10 mouse cellular contexts compared by ENCODE assay signal in genomic region chr14:31268301-31269001, GRCm38 (mm10). TPM values are rescaled to one million over a fixed set of nuclear protein-coding genes. Genes with fewer than 3 reads are reported as not detected.
DNase-seq lines count a peak whose midpoint lies in the region; ATAC-seq lines count a peak whose summit lies in the region.
"Had no signal": no experiment of that assay in that cellular context is flagged by ENCODE, and none has a peak within 500 bp of the region (broad histone marks: within the 10 kb centered on the region; RNA-seq: fewer than 3 reads in every experiment).

No protein-coding gene starts in this region.

- ATAC-seq in hindbrain, embryonic 16.5 days = peak; percentile 84
- no peak for ATAC-seq in limb, embryonic 15.5 days (ENCODE audit: insufficient number of reproducible peaks, low FRiP score, low TSS enrichment, low read depth)

- peak overlapping the region; percentile 59 for H3K4me2 ChIP-seq in hindbrain, embryonic 16.5 days (ENCODE audit: low read length)
- H3K4me2 ChIP-seq in limb, embryonic 15.5 days = peak overlapping the region; percentile 63

- H3K36me3 ChIP-seq in hindbrain, embryonic 16.5 days (ENCODE audit: control insufficient read depth, insufficient read depth, low read length) = no peaks in the 10 kb centered on the region
- no peaks in the 10 kb centered on the region for H3K36me3 ChIP-seq in limb, embryonic 15.5 days
- H3K36me3 ChIP-seq: G1E had no signal

- 26% methylated on average over 9 of the region's 9 CpGs for WGBS in hindbrain, embryonic 16.5 days
- 72% methylated on average over 9 of the region's 9 CpGs for WGBS in limb, embryonic 15.5 days

- peak overlapping the region; percentile 53; the same call in 1 of the 2 replicates for H3K9ac ChIP-seq in hindbrain, embryonic 16.5 days (ENCODE audit: low read depth, low read length)
- H3K9ac ChIP-seq in limb, embryonic 15.5 days = peak overlapping the region; percentile 40; the same call in 1 of the 2 replicates

- peak overlapping the region; percentile 68 for H3K27ac ChIP-seq in hindbrain, embryonic 16.5 days (ENCODE audit: low read depth, low read length)
- H3K27ac ChIP-seq in limb, embryonic 15.5 days = no peak overlapping the region

- H3K4me1 ChIP-seq in hindbrain, embryonic 16.5 days (ENCODE audit: control insufficient read depth, insufficient read depth, low read depth, low read length) = peaks cover 24% of the 10 kb centered on the region
- peaks cover 19% of the 10 kb centered on the region for H3K4me1 ChIP-seq in limb, embryonic 15.5 days

- no peaks in the 10 kb centered on the region for H3K9me3 ChIP-seq in hindbrain, embryonic 16.5 days (ENCODE audit: control insufficient read depth, low read length)
- H3K9me3 ChIP-seq in limb, embryonic 15.5 days = no peaks in the 10 kb centered on the region
- H3K9me3 ChIP-seq: G1E; megakaryocyte, embryonic 14.5 days had no signal

- H3K4me3 ChIP-seq in hindbrain, embryonic 16.5 days (ENCODE audit: low read length) = no peak overlapping the region
- peak overlapping the region; percentile 38; the same call in 1 of the 2 replicates for H3K4me3 ChIP-seq in limb, embryonic 15.5 days
- H3K4me3 ChIP-seq: megakaryocyte, embryonic 14.5 days had no signal

- H3K27me3 ChIP-seq in hindbrain, embryonic 16.5 days (replicated peaks; ENCODE audit: control insufficient read depth, insufficient read depth, low read length) = no peaks in the 10 kb centered on the region
- no peaks in the 10 kb centered on the region for H3K27me3 ChIP-seq in limb, embryonic 15.5 days

- peak; percentile 66 to 78 for DNase-seq in right cerebral cortex, adult 2 months (ENCODE audit: low spot score in 2 of 2)
- DNase-seq in right cerebral cortex, postnatal 14 days = no peak
- no peak for DNase-seq in adrenal gland, postnatal 10 days
- no peak for DNase-seq in cerebellum, postnatal 25 days
- DNase-seq in adrenal gland, postnatal 14 days = no peak
- no peak for DNase-seq in urinary bladder, postnatal 14 days (ENCODE audit: low spot score)

RNA-seq across cellular contexts. Expression of gene Bap1, which starts 17.2 kb away (rescaled TPM):
- polyA plus RNA-seq in hindbrain, embryonic 16.5 days (2015; fragmentation: Nextera tagmentation; extraction: Ambion mirVana) = 102 and 120 TPM in 2 replicates
- polyA plus RNA-seq in limb, embryonic 15.5 days (2015; fragmentation: Nextera tagmentation; extraction: Ambion mirVana) = 74.5 and 75.4 TPM in 2 replicates
- total RNA-seq in adrenal gland, postnatal 10 days (2021) = 10 to 100 TPM; 58.4 to 67.6 TPM
- 58.5 and 62.4 TPM in 2 replicates for total RNA-seq in adrenal gland, postnatal 14 days (2021)

RNA-seq across cellular contexts. Expression of gene Phf7, which starts 17.3 kb away (rescaled TPM):
- polyA plus RNA-seq in hindbrain, embryonic 16.5 days (2015; fragmentation: Nextera tagmentation; extraction: Ambion mirVana) = 7.8 and 9.8 TPM in 2 replicates
- polyA plus RNA-seq in limb, embryonic 15.5 days (2015; fragmentation: Nextera tagmentation; extraction: Ambion mirVana) = 9.5 and 12.5 TPM in 2 replicates
- 1 to 10 TPM; 9.1 to 9.2 TPM for total RNA-seq in adrenal gland, postnatal 10 days (2021)
- 6.8 and 9.6 TPM in 2 replicates for total RNA-seq in adrenal gland, postnatal 14 days (2021)

RNA-seq across cellular contexts. Expression of gene Sema3g, which starts 50.8 kb away (rescaled TPM):
- polyA plus RNA-seq in hindbrain, embryonic 16.5 days (2015; fragmentation: Nextera tagmentation; extraction: Ambion mirVana) = 0.61 and 0.66 TPM in 2 replicates
- 1.2 and 1.5 TPM in 2 replicates for polyA plus RNA-seq in limb, embryonic 15.5 days (2015; fragmentation: Nextera tagmentation; extraction: Ambion mirVana)
- total RNA-seq in adrenal gland, postnatal 10 days (2021) = 10 to 100 TPM; 12.1 to 12.3 TPM
- total RNA-seq in adrenal gland, postnatal 14 days (2021) = 10.9 and 13.9 TPM in 2 replicates
- polyA plus RNA-seq: G1E had no signal

RNA-seq across cellular contexts. Expression of gene Nisch, which starts 51.7 kb away (rescaled TPM):
- polyA plus RNA-seq in hindbrain, embryonic 16.5 days (2015; fragmentation: Nextera tagmentation; extraction: Ambion mirVana) = 304 and 382 TPM in 2 replicates
- polyA plus RNA-seq in limb, embryonic 15.5 days (2015; fragmentation: Nextera tagmentation; extraction: Ambion mirVana) = 336 and 363 TPM in 2 replicates
- 100 to 1,000 TPM; 224 to 328 TPM for total RNA-seq in adrenal gland, postnatal 10 days (2021)
- total RNA-seq in adrenal gland, postnatal 14 days (2021) = 269 and 295 TPM in 2 replicates

RNA-seq across cellular contexts. Expression of gene Dnah1, which starts 55.2 kb away (rescaled TPM):
- 3.7 and 4.2 TPM in 2 replicates for polyA plus RNA-seq in hindbrain, embryonic 16.5 days (2015; fragmentation: Nextera tagmentation; extraction: Ambion mirVana)
- 6.0 and 6.1 TPM in 2 replicates for polyA plus RNA-seq in limb, embryonic 15.5 days (2015; fragmentation: Nextera tagmentation; extraction: Ambion mirVana)
- 1 to 10 TPM in 1 of 2 experiments, under 1 TPM in 1; 0.99 to 1.2 TPM for total RNA-seq in adrenal gland, postnatal 10 days (2021)
- total RNA-seq in adrenal gland, postnatal 14 days (2021) = 1.0 and 1.2 TPM in 2 replicates
- polyA plus RNA-seq: G1E had no signal

Comparison
In these comparisons a context has a peak if more than half of its experiments do, and no peak if none do; other contexts are left out.
1. DNase-seq: peak in right cerebral cortex, adult 2 months (2 of 2); none in right cerebral cortex, postnatal 14 days (single experiment), adrenal gland, postnatal 10 days (single experiment), cerebellum, postnatal 25 days (0 of 2), adrenal gland, postnatal 14 days (single experiment) and urinary bladder, postnatal 14 days (single experiment).